Mouse (Mus musculus) retina, postnatal 1 day (tissue): ENCODE data around the gene Gm20388.
A peak's percentile ranks its signal among the peaks of the same experiment; 100 is the strongest.
"Not testable (repeated sequence)": the region's sequence is repeated elsewhere in the genome, so short reads cannot be mapped to it uniquely, and the experiment has no call there.

Experiments
- DNase-seq: peaks from one replicate; pipeline ENCODE4 v3.0.0-alpha.2; 2012

The Gm20388 gene

DNA sequence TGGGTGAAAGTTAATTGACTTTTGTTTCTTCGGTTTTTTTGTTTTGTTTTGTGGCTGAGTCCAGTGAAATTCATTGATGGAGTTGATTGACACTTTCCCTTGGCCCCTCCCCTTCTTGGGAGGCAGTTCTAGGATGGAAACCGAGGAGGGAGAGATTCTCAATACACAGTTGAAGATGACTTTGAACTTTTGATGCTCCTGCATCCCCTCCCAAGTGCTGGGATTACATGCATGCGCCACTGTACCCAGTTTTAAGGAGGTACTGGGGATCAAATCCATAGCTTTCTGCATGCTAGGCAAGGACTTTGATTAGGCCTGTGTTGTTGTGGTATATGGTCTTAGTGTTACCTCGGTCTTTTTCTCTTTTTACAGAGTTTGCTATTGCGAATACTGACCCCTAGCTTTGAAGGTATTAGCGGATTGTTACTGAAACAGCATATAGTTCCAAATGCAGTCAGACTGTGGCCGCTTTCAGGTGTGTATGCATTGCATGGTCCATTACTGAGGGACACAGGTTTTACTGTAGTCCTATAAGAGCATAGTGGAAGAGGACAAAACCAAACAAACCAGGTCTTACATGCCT lies 3155.6 kb downstream of the Gm20388 start:
- DNase-seq: no peak

DNA sequence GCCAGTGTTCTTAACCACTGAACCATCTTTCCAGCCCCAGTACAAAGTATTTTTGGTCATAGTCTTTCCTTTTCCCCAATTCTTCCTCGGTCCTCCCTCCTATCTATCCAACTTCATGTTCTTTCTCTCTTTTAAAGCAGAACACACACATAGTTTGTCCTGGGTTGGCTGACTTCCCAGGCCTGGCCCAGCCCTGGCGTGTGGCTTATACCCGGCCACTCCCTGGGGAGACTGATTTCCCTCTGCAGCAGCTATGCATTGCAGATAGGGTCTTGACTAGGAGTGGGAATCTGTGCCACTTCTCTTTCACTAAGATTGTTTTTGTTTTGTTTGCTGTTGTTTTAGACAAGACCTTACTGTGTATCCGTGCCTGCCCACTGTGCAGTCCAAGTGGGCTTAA lies 3160.5 kb downstream of the Gm20388 start:
- no peak for DNase-seq

- DNase-seq: no peak
Measured at GRCm38 (mm10) chr8:123077213-123077612, 3166.6 kb downstream of the Gm20388 start.

DNA sequence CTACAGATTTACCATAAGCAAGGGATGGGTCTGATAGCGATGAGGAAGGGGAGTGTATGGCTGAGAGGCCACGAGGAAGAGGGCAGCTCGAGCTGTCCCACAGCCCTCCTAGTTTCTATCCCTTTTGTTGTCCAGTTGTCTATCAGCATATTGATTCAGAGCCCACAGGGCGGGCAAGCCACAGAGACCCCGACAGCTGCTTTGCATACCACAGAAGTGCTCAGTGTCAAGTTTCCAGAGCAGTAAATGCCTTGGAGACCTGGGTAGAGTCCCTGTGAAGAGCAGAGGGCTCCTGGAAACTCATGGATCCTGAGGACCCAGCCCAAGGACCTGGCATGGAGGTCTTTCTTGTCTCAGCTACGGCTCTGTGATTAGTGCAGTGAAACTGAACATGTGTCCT lies 3172.4 kb downstream of the Gm20388 start:
- no peak for DNase-seq

- no peak for DNase-seq
Measured at GRCm38 (mm10) chr8:123083610-123084009, 3173.0 kb downstream of the Gm20388 start.

DNA sequence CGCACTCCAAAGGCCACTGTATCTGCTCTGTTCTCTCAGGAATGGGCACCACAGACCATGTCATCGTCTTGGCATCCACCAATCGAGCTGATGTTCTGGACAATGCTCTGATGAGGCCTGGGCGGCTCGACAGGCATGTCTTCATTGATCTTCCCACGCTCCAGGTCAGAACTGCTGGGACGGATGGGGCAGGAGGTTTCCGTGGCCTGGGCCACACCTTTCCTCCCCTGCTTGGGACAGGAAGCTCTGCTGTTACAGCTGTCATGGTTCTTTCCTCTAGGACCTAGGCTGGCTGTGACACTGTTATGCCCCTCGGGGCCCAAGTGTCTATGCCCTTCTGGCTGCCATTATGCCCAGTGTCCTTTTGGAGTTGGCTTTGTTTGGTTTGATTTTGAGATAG lies 3176.6 kb downstream of the Gm20388 start:
- DNase-seq: no peak

DNA sequence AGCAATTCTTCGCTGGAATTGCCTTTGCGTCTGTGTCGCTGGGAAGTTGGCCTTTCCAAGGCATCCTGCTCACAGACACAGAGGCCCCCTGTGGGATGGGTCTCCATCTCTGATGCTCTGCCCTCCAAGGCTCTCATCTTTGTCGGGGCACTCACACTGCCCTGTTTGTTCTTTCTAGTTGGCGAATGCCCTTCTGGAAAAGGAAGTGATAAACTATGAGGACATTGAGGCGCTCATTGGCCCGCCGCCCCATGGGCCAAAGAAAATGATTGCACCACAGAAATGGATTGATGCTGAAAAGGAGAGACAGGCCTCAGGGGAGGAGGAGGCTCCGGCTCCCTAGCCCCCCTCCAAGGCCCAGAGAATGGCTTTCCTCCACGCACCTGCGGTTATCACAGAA lies 3186.6 kb downstream of the Gm20388 start:
- DNase-seq: no peak

DNA sequence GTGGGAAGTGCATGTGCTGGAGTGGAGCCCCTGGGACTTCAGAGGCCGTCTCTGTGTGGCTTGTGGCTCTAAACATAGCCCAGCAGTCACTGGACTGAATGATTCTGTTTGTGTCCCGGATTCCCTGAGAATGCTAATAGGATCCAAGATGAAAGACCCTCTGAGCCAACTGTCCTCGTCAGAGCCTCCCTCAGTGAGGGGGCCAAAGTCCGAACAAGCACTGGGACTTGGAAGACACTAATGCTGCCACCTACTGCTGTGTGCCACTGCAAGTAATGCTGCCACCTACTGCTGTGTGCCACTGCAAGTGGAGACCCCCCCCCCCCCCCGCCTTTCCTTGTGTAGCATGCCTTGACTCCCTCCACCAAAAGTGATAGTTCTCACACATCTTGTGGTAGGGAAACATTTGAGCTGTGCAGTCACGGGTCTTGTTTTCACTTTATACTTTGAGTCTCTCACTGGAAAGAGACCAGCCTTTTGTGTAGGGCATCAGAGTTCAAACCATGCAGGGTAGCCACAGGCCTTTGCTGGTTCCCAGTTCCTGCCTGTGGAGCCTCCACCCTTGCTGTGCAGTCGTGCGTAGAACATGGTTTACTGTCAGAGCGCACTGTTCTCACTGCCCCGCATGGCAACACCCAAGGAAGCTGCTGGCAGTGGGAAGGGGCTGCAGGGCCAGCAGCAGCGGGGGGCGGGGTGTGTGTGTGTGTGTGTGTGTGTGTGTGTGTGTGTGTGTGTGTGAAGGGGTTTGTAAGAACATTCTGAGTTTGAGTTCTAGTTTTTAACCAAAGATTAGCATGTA lies 3187.3 kb downstream of the Gm20388 start:
- no peak for DNase-seq

DNA sequence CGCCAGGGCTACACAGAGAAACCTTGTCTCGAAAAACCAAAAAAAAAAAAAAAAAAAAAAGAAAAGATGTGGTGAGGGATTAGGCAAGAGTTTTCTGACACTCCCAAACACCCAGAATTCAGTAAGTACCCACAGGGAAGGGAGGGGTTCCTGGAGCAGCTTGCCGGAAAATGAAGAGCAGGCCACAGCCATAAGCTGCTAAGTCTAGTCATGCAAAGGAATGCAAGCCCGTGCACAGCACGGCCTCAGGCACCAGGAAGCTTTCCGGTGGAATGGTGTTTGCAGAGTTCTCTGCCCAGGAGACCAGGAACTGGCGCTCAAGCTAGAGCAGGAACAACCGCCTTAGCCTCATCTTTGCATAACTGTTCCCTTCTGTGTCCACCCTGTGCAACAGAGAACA lies 3189.6 kb downstream of the Gm20388 start:
- DNase-seq: no peak

DNA sequence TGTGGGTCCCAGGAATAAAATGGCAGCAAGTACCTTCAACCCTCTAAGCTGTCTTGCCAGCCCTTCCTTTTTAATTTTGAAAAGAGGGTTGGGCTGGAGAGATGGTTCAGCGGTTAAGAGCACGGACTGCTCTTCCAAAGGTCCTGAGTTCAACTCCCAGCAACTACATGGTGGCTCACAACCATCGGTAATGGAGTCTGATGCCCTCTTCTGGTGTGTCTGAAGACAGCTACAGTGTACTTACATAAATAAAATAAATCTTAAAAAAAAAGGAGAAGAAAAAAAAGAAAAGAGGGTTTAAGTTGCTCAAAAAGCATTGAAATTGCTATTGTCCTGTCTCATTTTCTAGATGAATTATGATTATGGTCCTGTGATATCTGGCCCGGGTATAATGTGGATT lies 3190.6 kb downstream of the Gm20388 start:
- no peak for DNase-seq

GRCm38 (mm10) chr8:123101735-123102685 lies 3191.4 kb downstream of the Gm20388 start, which contains the start of gene Rpl13:
TSS of gene Rpl13 (plus strand) at chr8:123102350.
- peak; percentile 97 for DNase-seq

- not testable (repeated sequence) for DNase-seq
Measured at GRCm38 (mm10) chr8:123102855-123103254, 3192.2 kb downstream of the Gm20388 start.

- DNase-seq: no peak
Measured at GRCm38 (mm10) chr8:123103285-123103684, 3192.6 kb downstream of the Gm20388 start.

- no peak for DNase-seq
Measured at GRCm38 (mm10) chr8:123104046-123104767, 3193.6 kb downstream of the Gm20388 start.

DNA sequence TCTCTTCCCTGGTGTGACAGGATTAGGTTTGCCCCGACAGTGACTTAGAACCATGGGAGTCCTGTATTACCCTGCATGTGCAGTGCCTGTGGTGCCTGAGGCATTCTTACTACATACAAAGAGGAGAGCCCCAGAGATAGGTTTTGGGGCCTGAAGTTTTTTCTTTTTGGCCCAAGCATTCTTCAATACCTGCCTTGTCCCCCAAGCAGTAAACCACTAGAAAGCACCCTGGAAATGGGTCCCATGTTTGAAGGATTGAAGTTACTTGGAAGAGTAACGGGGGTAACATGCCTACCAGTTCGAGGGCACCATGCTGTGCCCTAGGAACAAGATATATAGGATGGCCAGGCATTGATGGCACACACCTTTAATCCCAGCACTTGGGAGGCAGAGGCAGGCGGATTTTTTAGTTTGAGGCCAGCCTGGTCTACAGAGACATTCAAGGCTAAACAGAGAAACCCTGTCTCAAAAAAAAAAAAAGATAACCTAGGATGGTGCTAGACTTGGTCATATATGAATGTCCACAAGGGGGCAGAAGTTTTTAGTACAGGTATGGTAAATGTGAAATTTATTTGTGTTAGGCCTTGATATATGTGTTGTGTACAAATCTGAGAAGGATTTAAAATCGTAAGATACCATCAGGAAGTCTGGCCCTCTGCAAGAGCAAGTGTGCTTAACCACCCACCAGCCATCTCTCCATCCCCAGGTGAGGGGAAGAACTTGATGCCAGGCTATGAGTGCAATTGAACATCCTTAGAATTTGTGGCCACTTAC lies 3195.1 kb downstream of the Gm20388 start:
- peak; percentile 63 for DNase-seq

DNA sequence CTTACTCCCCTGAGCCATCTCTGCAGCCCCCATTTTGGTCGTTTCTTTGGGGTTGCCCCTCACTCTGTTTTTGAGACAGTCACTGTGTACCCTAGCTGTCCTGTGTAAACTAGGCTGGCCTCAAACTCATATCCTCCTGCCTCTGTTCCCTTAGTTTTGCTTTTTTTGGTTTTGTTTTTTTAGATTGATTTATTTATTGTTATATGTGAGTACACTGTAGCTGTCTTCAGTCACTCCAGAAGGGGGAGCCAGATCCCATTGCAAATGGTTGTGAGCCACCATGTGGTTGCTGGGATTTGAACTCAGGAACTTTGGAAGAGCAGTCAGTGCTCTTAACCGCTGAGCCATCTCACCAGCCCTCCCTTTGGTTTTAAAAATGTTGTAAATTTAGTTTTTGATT lies 3195.9 kb downstream of the Gm20388 start:
- DNase-seq: peak; percentile 44

DNA sequence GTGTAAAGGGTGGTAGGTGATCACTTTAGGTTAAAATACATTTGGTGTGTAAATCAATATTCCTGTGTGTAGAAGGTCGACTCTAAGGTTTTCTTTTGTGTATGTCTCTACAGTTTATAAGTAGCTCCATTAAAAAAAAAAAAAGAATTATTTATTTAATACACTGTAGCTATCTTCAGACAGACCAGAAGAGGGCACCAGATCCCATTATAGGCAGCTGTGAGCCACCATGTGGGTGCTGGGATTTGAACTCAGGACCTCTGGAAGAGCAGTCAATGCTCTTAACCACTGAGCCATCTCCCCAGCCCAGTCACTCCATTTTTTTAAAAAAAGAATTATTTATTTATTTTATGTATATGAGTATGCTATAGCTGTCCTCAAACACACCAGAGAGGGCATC lies 3197.4 kb downstream of the Gm20388 start:
- no peak for DNase-seq

DNA sequence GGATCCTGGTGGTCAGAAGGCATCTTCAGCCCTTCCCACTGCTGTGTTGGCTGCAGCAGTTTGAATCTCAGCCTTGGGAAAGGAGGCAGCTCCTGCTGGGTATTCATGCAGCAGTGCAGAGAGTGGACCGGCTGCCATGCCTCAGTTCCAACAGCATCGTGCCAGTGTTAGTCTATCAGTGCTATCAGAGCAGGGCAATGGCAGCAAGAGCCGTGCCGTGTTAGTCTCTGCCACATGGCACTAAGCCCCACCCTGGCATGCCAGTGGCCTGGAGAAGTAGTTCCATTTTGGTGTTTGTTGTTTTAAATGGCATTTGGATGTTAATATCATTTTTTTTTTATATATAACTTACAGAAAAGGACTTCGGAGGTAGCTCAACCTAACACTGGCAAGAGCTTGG lies 3198.3 kb downstream of the Gm20388 start:
- no peak for DNase-seq

DNA sequence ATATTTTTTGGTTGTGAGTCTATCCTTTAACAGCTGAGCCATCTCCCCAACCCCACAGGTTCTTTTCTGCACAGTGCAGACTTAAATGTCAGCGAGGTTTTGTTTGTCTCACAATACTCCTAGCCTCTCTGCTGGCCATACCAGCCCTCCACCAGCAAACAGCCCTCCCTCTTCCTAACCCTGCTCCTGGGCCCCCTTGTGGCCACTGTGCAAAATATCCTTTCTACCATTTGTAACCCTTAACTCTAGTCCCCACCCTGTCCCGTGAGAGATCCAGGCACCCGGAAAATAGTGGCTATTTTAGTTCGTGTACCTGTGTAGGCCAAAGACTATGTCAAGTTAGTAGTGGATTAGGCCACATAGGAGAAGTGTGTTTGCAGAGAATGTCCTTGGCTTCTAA lies 3200.0 kb downstream of the Gm20388 start:
- DNase-seq: peak; percentile 80

- no peak for DNase-seq
Measured at GRCm38 (mm10) chr8:123112892-123113291, 3202.3 kb downstream of the Gm20388 start.

GRCm38 (mm10) chr8:123113908-123114469 lies 3203.3 kb downstream of the Gm20388 start:
- no peak for DNase-seq

DNA sequence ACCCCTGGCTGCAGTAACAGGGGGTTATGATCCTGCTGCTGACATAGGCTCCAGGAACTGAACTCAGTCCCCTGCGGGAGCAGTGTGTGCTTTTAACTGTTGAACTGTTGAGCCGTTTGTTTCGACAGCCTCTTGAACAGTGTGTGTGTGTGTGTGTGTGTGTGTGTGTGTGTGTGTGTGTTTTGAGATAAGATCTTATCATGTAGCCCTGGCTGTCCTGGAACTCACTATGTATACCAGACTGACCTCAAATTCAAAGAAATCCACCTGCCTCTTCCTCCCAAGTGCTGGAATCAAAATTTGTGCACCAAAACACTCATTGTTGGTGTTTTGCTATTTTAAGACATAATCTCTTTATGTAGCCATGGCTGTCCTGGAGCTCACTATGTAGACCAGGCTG lies 3204.0 kb downstream of the Gm20388 start:
- no peak for DNase-seq
